Mouse (Mus musculus) bone marrow, adult 2 months (tissue): ENCODE results near the gene Hnrnpdl.

Experiments used
- CTCF ChIP-seq: fragments of 200-500 bp; IDR thresholded peaks from 2 replicates; pipeline ENCODE4 v1.5.1; 2011; ENCODE audit warnings: low read length, control low read depth; ENCODE audit not compliant: control insufficient read depth, insufficient read depth
- POLR2A ChIP-seq: fragments of 200-500 bp; IDR thresholded peaks from 2 replicates; pipeline ENCODE4 v1.6.1; 2011; ENCODE audit warnings: low read depth, mild to moderate bottlenecking, control low read depth, low read length, borderline replicate concordance; ENCODE audit not compliant: control insufficient read depth

DNA sequence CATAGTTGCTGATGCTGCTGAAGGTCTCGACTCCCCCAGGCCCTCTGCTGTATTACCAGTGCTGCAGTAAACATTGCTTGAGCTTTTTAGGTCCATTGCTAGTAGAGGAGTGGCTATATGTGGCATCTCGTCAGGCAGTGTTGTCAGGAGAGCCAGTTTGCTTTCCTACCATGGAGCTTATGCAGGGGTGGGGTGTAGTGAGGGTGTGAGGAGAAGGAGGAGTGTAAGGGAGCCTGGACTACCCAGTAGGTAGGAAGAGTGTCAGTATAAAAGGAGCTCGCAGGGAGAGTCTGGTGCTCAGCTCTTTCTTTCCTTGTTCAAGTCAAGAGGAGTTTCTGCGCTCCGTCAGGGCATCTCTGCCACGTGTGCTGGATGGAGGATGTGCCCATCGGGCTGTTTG lies 13.3 kb upstream of the Hnrnpdl start:
- TF ChIP-seq CTCF, result no peak
- no peak for TF ChIP-seq POLR2A
